Mouse (Mus musculus): ENCODE data around the gene Fam181b.

- TF ChIP-seq CTCF (IDR thresholded peaks at IDR 0.05; ENCODE audit: extremely low read depth, insufficient read depth, insufficient read length, insufficient replicate concordance) (no peak), POLR2A (IDR thresholded peaks at IDR 0.05; ENCODE audit: low read depth, low read length) (no peak)
Observed at GRCm38 (mm10) chr7:93079785-93080730, at the start of gene Fam181b.
